Mouse (Mus musculus) urinary bladder, postnatal 4 days (tissue): ENCODE data around the gene Adamts9.

Source experiments
- DNase-seq, 2 experiments: peaks; one replicate each; pipeline ENCODE4 v3.0.0; 2021 to 2022; ENCODE audit warnings: low spot score in 2 of 2

The Adamts9 gene

DNA sequence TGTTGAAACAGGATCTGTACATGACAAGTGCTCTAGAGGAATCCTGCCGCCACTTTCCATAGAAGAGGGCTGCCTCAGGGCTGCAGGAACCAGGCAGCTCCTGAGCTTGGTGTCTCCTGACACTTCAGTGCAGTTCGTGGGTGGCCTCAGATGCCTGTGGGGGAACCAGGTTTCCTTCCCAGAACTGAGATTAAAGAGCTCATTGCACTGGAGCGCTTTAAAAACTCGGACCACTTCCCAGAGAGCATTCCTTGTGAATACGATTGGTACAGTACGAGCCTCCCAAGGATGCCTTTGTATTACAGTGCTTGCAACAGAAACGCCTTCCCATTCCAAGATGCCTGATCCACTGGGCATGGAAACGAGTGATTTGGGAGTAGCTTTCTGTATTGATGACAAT, 18.8 kb downstream of the Adamts9 start:
- DNase-seq: no peak

DNA sequence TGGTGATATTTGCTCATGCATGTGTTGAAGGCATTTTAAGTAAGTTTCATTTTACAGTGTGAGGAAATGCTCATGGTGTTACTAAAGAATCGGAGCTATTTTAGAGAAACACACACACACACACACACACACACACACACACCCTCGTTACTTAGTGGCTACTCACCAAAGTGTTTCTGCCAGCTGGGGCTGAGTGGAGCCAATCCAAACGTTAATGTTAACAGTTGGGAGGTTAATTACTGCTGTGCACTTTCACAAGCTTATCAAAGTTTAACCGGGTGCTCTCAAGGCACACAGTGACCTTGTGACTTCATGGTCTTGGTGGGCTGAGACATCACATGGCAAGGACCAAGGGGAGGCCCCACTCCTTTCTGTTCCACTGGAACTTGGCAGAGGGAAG, 21.4 kb downstream of the Adamts9 start:
- DNase-seq: no peak

DNA sequence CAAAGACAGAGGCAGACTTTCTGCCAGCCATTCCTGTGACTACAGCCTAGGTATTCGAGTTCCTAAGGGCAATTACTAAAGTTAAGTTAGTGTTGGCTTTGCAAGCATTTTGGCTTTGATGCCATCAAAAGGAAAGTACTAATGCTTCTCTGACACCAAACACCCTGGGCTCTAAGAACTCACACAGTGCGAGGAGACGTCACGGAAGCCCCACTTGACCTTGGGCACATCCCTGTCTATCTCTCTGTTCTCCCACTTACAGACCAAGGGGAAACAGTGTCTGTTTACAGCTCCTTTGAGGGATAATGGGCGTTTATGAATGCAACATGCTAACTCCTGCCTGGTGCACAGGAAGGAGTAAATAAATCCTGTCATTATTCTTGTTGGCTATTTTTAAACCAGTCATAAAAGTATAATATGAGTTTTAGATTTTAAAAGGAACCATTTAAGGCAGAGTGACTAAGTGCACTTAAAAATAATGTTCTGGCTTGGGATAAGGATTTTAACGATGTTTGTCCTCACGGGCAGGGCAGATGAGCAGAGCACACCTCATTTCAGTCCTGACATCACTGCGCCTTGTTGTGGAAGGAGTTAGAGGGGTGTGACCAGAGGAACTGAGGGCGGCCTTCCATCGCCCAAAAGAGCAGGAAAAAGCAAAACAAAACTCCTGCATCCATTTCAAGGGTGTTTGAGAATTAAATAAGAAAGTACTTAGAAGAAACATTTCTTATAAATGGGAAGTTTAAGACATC, 22.2 kb downstream of the Adamts9 start:
- DNase-seq: no peak

DNA sequence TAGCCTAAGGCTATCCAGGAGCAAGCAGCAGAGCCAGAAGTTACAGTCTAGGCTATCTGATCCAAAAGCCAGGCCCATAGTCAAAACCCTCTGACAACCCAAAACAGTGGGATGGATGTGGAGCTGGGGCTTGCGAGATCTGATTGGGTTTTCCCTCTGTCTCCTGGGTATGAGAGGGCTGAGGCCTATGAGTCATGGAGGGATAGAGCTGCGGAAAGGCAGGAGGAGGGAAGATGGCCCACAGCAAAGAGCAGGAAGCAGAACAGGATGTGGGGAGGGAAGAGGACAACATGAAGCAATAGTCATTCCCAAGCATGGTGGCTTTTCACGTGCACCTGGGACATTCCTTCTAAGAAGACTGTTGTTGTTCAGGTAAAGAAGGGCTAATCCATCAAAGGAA, 32.7 kb downstream of the Adamts9 start:
- DNase-seq: no peak

DNA sequence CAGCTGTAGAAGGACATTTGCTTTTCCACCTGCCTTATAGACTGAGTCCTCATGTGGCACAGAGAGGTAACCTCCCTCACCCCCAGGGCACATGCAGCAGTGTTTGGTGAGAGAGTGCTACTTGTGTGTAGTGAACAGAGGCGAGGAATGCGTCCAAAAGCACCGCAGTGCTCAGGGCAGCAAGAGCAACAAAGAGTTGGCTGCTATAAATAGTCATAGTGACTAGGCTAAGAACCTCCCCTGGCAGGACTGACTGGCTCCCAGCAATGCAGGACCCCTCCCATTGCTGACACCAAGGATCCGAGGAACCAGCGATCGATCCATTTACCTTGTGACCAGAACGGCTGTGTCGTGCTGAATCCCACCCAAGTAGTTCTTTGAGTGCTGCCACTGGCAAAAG, 33.9 kb downstream of the Adamts9 start:
- DNase-seq: no peak

DNA sequence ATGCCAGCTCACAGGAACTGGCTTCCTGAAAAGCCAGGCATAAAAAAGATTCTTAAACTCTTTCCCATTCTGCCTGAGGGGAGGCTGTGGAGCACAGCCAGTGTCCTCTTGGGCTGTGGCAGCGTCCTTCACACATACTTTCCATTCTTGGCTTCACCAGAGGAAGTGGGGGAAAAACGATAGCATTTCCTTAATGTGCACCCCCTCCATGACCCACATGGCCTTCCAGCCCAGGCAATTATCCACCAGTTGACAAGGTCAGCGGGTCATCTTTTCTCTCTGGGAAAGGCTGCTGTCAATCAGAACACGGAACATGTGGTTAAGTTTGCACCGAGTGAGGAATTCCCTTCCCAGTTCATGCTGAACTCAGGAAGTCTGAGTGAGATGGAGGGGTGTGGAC, 37.4 kb downstream of the Adamts9 start:
- no peak for DNase-seq

DNA sequence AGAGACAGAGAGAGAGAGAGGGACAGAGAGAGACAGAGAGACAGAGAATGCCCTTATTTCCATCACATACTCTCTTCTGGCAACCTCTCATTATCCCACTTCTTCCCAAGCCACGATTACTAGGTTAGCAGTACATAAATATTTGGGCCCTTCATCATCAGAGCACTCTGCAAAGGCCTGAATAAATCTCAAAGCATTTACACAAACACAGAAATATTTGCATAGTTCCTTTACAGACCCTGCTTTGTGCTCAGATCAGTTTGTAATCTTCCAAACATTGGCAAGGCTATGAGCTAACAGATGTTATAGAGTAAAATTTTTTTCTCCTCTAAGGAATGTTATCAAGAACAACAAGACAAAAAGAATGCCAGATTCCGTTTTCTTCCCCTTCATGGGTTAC, 38.8 kb downstream of the Adamts9 start:
- no peak for DNase-seq

DNA sequence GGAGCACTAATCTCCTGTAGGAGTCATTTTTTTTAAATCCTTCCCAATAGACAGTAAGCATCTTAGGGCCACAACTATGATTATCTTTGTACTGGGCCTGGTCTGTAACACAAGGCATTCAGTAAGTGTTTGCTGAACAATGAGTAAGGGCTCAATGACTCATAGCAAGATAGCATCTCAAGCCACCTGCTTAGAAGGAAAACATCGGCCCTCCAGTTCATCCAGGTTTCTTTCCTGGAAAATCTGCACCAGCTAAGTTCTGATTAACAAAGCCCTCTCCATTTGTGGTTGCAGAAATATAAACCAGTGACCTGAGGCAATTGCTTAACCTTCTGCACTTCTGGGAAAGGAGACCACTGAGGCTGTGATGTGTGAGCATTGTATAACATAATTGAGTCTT, 39.3 kb downstream of the Adamts9 start:
- no peak for DNase-seq

DNA sequence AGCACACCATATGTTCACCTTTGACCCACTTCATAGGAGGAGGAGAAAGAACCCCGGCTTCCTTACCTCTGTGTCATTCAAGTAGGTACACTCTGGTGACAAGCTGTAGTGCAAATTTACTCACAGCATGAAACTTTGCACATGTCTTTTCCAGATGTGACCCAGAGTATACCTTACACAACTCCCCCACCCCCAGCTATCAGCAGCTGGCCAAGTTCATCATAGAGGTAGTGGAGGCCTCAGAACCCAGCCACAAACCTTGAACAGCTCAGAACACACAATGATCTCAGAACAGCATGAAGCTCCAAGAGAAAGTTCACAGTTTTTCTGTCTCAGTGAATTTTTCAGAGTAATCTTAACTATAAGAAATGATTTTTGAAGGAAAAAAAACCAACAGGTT, 51.8 kb downstream of the Adamts9 start:
- DNase-seq: no peak

DNA sequence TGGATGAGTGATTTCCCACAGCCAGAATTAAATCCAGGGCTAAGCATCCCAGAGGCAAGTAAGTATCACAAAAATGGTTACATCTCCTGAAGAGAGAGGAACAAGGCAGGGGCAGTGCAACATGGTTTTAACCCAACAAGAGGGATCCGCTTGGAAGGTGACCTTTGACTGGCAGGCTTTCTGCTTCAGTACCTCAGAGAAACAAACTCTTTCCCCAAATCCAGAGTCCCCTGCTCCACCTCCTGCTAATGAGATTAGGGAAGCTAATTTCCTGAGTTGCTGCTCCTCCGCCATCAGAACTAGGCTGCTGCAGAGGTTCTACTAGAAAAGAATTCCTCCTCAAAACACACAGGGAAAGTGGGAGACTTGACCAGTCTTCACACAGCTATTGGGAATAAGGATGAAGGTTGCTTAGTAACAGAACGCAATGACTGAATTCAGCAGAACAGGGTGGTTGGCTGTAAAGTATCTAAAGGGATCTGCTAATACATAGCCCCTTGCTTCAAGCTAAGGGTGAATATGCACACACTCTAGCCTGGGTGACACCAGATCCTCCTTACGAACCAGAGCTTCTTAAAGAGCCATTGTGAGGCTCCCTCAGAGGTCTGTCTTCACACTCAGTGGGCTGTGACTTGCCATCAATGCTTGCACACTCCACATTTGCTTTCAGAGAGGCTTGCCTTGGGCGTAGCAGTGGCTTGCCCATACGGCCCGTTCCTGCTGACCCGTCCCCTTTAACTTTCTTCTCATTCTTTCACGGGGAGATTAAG, 60.0 kb downstream of the Adamts9 start:
- no peak for DNase-seq

DNA sequence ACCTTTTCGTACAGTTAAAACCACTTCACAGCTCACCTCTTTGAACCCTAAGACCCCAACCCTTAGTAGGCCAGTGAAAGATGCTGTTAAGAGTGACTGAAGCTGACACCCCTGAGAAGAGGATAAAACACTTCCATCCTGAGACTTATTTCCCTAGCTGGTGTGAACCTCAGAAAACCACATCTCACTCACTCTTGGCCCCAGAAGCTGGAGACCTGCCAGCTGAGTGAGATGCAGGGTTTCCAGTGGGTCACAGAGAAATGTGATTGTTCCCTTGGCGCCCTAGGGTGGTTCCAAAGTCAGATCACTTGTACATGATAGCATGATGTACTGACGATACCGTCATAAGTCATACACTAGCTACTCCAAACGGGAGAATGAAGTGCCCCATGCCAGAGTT, 60.8 kb downstream of the Adamts9 start:
- no peak for DNase-seq

DNA sequence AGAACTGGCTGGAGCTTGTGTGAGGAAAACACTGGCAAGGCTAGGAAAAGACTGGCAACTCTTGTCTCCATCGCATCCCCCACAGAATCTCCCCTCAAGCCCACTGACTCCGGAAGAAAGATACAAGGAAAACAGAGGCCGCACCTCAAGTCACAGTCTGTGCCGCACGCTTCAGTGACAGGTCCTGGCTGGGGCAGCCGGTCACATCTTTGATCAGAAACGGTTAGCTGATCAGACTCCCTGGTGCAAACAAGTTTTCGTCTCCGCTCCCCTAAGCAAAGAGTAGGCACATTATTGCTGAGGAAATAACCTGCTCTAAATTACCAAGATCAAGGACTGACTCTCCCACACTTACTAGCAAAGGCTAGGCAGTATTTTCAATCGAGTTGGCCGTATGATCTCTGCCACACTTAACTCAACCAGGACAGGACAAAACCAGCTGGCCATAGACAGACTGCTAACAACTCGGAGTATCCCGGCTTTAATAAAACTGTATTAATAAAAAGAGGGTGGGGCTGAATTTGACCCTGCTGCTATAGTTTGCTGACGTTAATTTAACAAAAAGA, 63.5 kb downstream of the Adamts9 start:
- DNase-seq: no peak

DNA sequence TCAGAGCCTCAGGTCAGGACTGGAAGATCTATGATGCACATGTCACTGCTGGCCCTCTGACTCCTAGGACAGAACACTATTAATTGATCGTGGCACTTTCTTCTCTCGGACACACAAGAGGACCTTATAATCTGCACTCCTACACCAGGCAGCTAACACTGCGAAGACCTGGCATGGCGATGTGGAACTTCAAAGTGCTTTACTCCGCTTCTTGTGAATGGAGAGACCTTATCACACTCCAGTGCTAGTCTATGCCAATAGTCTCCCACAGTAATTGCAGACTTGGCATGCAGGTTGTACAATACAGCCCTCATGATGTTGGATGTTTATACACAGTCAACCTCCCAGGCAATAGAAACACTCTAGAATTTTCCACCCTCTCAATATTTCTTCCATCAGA, 64.5 kb downstream of the Adamts9 start:
- DNase-seq: no peak

DNA sequence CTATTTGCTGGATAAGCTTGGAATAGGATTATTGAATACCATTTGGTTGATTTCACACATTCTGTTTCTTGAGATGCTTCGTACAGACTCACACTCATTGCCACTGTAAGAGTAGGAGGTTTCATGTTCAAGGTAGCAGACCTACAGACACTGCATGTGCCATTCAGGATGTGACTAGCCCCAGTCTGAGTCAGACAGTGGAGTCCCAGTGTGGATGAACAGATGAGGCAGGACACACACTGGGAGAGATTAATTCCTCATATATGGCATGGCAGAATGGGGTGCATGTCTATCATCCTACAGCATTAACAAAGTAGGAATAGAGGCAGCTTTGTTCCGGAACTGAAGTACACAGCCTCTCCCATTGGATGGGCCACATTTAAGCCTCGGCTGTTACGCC, 66.1 kb downstream of the Adamts9 start:
- no peak for DNase-seq

DNA sequence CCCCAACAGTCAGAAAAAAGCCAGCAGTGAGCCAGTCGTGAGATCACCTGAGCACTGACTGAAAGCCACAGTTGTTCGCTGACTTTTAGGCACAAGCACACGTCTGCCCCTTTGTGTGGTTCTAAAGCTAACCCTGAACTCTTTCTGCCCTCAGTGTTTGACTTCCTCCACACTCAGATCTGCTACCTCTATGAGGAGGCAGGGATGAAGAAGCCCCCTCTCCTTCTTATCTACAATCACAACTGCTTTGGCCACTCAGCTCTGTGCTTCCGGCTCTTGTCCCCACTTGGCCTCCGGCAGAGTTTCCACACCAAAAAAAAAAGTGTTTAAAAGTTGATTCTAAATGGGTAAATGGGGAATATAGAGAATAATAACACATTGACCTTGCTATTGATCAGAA, 67.2 kb downstream of the Adamts9 start:
- no peak for DNase-seq

DNA sequence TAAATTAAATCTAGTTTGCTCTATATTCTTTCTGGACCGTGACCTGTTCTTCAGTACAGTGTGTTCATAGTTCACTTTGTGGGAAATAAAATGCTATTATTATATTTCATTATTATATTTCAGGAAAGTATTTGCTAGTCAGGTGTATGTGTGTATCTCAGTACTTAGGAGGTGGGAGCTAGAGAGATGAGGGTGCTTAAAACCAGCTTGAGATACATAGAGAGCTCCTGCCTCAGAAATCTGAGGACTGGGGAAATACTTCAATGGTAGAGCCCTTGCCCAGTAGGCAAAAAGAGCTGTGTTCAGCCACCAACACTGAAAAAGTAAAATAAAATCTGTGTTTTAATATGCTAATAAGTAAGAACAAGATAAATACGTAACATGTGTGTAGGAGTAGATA, 68.0 kb downstream of the Adamts9 start:
- no peak for DNase-seq

DNA sequence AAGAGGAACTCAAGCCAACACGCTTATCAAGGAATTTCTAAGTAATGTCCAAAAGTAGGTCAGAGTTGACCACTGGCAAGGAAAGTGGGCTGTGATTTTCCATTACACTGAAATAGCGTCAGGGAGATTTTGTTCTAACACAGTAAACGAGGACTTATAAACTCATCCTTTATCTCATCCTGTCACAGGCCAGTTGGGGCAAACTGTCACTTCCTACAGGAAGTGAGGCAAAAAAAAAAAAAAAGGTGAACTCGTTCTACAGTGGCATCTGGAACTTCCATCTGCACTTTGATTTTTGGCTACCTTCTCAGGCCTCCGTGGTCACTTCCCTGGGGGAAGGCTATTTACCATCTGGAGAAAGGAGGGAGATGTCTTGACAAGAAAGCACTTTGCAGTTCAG, 68.4 kb downstream of the Adamts9 start:
- no peak for DNase-seq

DNA sequence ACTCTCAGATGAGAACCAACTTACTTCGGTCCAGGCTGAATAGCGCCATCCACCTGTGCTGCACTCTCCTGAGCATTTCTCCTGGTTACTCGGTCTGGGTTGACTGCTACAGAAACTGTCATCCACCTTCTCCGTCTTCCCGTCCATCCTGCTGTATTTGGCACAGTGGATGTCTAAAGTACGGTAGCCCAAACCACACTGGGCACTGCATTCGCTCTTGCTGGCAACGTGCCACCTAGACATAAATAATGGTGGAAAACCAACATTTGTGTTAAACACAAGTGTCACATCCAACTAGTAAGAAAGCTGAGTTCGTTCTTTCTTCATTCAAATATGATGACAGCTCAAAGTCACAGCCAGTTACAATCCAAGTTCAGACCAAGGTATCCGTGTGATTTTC, 70.5 kb downstream of the Adamts9 start:
- DNase-seq: no peak

DNA sequence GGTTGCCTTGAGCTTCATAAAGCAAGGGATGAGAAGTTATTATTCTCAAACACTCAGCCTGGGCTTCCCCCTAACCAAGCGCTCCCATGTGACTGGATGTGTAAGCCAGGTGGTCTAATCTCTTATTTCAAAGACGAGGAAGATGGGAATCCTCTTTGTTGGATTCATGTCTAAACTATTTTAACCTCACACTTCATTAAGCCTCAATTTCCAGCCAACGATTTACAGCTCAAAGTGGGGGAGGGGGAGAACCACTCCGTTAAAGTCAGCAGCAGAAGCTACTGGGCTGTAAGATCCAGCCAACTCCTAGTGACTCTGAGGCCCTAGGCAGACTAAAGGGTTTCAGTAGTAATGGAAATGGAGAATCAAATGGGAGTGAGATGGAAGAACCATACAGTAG, 71.5 kb downstream of the Adamts9 start:
- DNase-seq: no peak

DNA sequence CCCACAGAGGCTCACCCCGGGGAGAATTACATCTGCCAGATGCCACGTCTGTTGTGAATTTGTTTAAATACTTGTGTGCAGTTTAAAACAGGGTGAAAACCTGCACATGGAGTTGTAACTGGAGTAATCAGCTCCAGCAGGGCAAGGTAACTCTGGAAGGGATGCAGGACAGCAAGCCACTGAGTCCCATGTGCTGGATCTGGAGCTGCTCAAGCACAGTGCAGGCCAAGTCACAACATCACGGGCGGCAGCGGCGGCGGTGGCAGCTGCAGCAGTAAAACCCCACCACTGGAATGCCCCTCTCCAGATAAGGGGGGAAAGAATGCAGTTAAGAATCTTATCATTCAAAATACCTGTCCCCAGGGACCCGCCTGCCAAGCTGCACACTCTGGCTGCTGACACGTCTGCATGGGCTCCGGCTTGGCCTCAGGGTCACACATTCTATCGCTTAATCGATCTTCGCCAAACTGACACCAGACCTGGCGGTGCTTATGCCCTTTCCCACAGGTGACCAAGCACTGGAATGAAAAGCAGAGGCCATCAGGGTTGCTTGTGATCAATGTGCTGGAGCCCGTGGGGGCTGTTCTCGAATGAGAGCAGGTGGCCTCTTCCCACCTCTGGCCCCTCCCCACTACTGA, 73.6 kb downstream of the Adamts9 start:
- DNase-seq: no peak

DNA sequence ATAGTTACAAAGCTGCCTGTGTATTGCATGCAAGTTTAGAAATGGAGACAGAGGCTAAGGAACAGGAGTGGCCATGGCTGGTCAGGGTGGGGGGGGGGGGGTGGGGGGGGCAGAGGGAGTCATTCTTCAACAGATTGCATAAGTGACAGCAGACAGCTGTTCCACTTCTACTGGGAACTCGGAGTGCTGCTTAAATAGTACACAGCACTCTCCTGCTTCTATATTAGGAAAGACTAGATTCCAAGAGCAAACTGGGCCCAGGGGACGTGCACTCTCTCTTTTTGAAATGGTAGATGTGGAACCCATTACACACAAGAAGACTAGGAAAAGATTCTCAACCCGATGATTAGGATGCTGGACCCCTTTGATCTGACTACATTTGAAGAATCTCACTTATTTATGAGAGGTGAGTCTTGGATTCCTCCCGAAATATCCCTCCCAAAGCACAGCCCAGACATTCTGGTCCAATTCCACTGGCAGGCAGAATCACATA, 74.2 kb downstream of the Adamts9 start, which contains the start of gene Gm15737:
Gene Gm15737 (plus strand): TSS at position 269 of the 493 bp plus-strand sequence.
- DNase-seq: no peak

DNA sequence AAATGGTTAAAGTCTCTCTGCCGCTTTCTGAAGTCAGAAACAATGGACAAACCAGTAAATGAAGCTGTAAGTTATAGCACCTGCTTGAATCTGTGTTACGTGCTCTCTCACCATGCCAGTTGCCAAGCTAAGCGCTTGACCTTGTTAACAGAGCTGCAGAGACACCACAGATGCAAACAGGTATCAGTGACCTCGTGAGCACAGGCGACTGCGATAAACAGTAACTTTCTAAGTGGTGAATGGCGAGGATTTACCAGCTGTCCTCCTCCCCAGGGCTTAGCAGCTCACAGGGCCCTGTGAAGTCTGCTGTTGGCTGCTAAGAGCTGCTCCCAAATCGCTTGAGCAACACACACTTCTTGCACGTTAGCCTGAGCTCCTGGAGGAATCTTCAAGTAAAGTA, 80.7 kb downstream of the Adamts9 start:
- no peak for DNase-seq
